Mouse (Mus musculus) embryo, embryonic 11.5 days (tissue): Measurements from ENCODE around the gene Mical3.

ENCODE experiments used
- DNase-seq: peaks from one replicate; pipeline ENCODE4 v3.0.0-alpha.2; 2012; ENCODE audit warnings: low read depth, low spot score

The Mical3 gene

GRCm38 (mm10) chr6:121130773-121131172 lies at the start of gene Mical3:
TSS of gene Mical3 (minus strand) at chr6:121130999.
- DNase-seq, result peak; percentile 40

- no peak for DNase-seq
These were observed 49.0 kb upstream of the Mical3 start for GRCm38 (mm10) chr6:121179846-121180245.

GRCm38 (mm10) chr6:121178700-121179358 lies 48.0 kb upstream of the Mical3 start:
- peak; percentile 53 for DNase-seq

- DNase-seq, result no peak
These were observed 46.4 kb upstream of the Mical3 start for GRCm38 (mm10) chr6:121177118-121177708.

- no peak for DNase-seq
These were observed 45.9 kb upstream of the Mical3 start for GRCm38 (mm10) chr6:121176731-121177098.

- DNase-seq, result no peak
These were observed 45.4 kb upstream of the Mical3 start for GRCm38 (mm10) chr6:121176011-121176730.

- DNase-seq, result no peak
These were observed 44.0 kb upstream of the Mical3 start for GRCm38 (mm10) chr6:121174761-121175160.

GRCm38 (mm10) chr6:121173471-121173870 lies 42.7 kb upstream of the Mical3 start:
- DNase-seq, result no peak

GRCm38 (mm10) chr6:121171102-121171501 lies 40.3 kb upstream of the Mical3 start:
- no peak for DNase-seq

GRCm38 (mm10) chr6:121167381-121167975 lies 36.7 kb upstream of the Mical3 start:
- no peak for DNase-seq

GRCm38 (mm10) chr6:121166098-121166552 lies 35.3 kb upstream of the Mical3 start:
- DNase-seq, result no peak

GRCm38 (mm10) chr6:121162616-121163015 lies 31.8 kb upstream of the Mical3 start:
- DNase-seq, result no peak

- DNase-seq, result no peak
These were observed 29.3 kb upstream of the Mical3 start for GRCm38 (mm10) chr6:121160126-121160525.

GRCm38 (mm10) chr6:121159616-121160015 lies 28.8 kb upstream of the Mical3 start:
- no peak for DNase-seq

GRCm38 (mm10) chr6:121156030-121156429 lies 25.2 kb upstream of the Mical3 start:
- DNase-seq, result no peak

- DNase-seq, result no peak
These were observed 23.9 kb upstream of the Mical3 start for GRCm38 (mm10) chr6:121154451-121155300.

GRCm38 (mm10) chr6:121153177-121153576 lies 22.4 kb upstream of the Mical3 start:
- DNase-seq, result no peak

- no peak for DNase-seq
These were observed 20.9 kb upstream of the Mical3 start for GRCm38 (mm10) chr6:121151732-121152131.

GRCm38 (mm10) chr6:121150126-121150525 lies 19.3 kb upstream of the Mical3 start:
- DNase-seq, result no peak

GRCm38 (mm10) chr6:121149420-121149819 lies 18.6 kb upstream of the Mical3 start:
- DNase-seq, result no peak

- DNase-seq, result no peak
These were observed 17.6 kb upstream of the Mical3 start for GRCm38 (mm10) chr6:121148360-121148759.
